26 mouse cellular contexts compared by ENCODE assay signal in the genomic region with DNA sequence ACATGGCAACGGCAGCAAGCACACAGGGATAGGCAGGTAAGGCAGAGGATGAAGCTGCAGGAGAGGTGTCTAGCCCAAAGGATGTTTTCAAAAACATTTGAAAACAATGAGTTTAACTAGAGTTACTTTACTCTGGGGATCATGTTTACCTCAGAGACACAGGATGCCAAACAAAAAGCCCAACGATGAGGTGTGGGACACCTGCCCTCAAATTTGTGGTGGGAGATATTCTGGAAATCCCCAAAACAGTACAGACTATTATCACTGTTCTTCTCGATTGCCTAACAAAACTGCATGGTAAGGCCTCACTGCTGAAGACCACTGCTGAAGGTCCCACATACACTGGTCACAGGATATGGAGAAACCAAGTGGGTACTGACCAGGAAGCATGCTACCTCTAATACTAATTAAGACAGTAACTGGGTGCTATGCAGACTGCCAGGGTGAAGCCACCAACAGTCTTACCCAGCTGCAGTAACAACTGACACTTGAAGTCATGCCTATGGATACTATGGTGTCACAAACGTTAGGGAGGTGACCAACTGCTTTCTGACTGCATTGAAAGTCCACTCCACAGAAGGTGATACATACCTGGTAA.
DNase-seq lines count a peak whose midpoint lies in the region; ATAC-seq and TF ChIP-seq lines count a peak whose summit lies in the region.
"Had no signal": no experiment of that assay in that cellular context is flagged by ENCODE, and none has a peak within 500 bp of the region (broad histone marks: within the 10 kb centered on the region; RNA-seq: fewer than 3 reads in every experiment).

No protein-coding gene starts in this region.

- H3K4me1 ChIP-seq in CH12.LX (ENCODE audit: control insufficient read depth in 1 of 2, insufficient read depth in 2 of 2), result peaks cover 32 to 66% of the 10 kb centered on the region in 2 experiments
- H3K4me1 ChIP-seq in liver, postnatal 0 days (ENCODE audit: insufficient read depth), result no peaks in the 10 kb centered on the region
- H3K4me1 ChIP-seq: embryonic facial prominence, embryonic 12.5 days; embryonic facial prominence, embryonic 15.5 days; heart, embryonic 13.5 days had no signal

- intact Hi-C loops in gastrocnemius, adult 2 months (cut with DNase I), result no loop called here

- DNase-seq in gastrocnemius, adult 2 months, result peak; percentile 7
- DNase-seq in gastrocnemius, adult 18-20 months (ENCODE audit: low spot score), result no peak
- no peak for DNase-seq in CH12.LX (ENCODE audit: extremely low read depth)
- no peak for DNase-seq in right cerebral cortex, adult 18-20 months
- DNase-seq in liver, postnatal 0 days, result no peak
- DNase-seq: adrenal gland, postnatal 10 days; adrenal gland, postnatal 36 days; cerebellum, adult 18-20 months; cerebellum, adult 9-10 months; cerebellum, postnatal 14 days; forebrain, postnatal 0 days; gastrocnemius, postnatal 14 days; heart, adult 18-20 months; heart, postnatal 14 days; heart, postnatal 4 days; kidney, adult 18-20 months had no signal

- no peak for TF ChIP-seq RAD21 in CH12.LX (IDR thresholded peaks at IDR 0.05; ENCODE audit: low read depth, low read length)

- dilution Hi-C loops in CH12.LX (cut with MboI; ENCODE audit: extremely low pct_ligation_motif_present, extremely low pct_unique_long_range_greater_than_20kb, low sequenced_read_pairs), result no loop called here

- no peak for TF ChIP-seq CTCF in gastrocnemius, adult 2 months (IDR thresholded peaks at IDR 0.05)
- TF ChIP-seq CTCF in CH12.LX (conservative IDR thresholded peaks at IDR 0.05 in 1 of 2, IDR thresholded peaks at IDR 0.05 in 1 of 2; ENCODE audit: low read depth in 2 of 2, low read length in 2 of 2), result no peak
- no peak for TF ChIP-seq CTCF in liver, postnatal 0 days (IDR thresholded peaks at IDR 0.05; ENCODE audit: low read depth)

- H3K4me2 ChIP-seq in CH12.LX (ENCODE audit: insufficient read depth, low read depth, poor library complexity, severe bottlenecking), result peak overlapping the region; percentile 15
- H3K4me2 ChIP-seq in liver, postnatal 0 days (ENCODE audit: low read depth, low read length), result no peak overlapping the region
- H3K4me2 ChIP-seq: embryonic facial prominence, embryonic 12.5 days; embryonic facial prominence, embryonic 15.5 days; heart, embryonic 13.5 days; hindbrain, embryonic 14.5 days had no signal

- H3K27ac ChIP-seq in gastrocnemius, adult 2 months, result peak overlapping the region; percentile 28
- H3K27ac ChIP-seq in CH12.LX (ENCODE audit: insufficient read depth, low read depth), result no peak overlapping the region
- no peak overlapping the region for H3K27ac ChIP-seq in liver, postnatal 0 days (ENCODE audit: low read depth)
- H3K27ac ChIP-seq: embryonic facial prominence, embryonic 12.5 days; embryonic facial prominence, embryonic 15.5 days; heart, embryonic 13.5 days; hindbrain, embryonic 14.5 days had no signal

- TF ChIP-seq POLR2A in CH12.LX (IDR thresholded peaks at IDR 0.05; ENCODE audit: low read depth, low read length), result no peak

- H3K9ac ChIP-seq in CH12.LX (ENCODE audit: insufficient read depth, low read depth), result no peak overlapping the region
- no peak overlapping the region for H3K9ac ChIP-seq in liver, postnatal 0 days (replicated peaks)
- H3K9ac ChIP-seq: embryonic facial prominence, embryonic 12.5 days; embryonic facial prominence, embryonic 15.5 days; forebrain, postnatal 0 days; heart, embryonic 13.5 days; hindbrain, embryonic 14.5 days had no signal

- no peak overlapping the region for H3K4me3 ChIP-seq in gastrocnemius, adult 2 months
- H3K4me3 ChIP-seq in CH12.LX (replicated peaks in 1 of 3; ENCODE audit: low read depth in 2 of 3, low read length in 2 of 3, poor library complexity in 1 of 3), result peak overlapping the region in 1 of 3 experiments; percentile 23
- no peak overlapping the region for H3K4me3 ChIP-seq in liver, postnatal 0 days (ENCODE audit: low read depth, low read length)
- H3K4me3 ChIP-seq: embryonic facial prominence, embryonic 12.5 days; embryonic facial prominence, embryonic 15.5 days; heart, embryonic 13.5 days had no signal

- ATAC-seq in granulocyte monocyte progenitor cell, adult 5-6 weeks (replicated peaks; ENCODE audit: poor library complexity, severe bottlenecking), result peak; percentile 60
- ATAC-seq in megakaryocyte progenitor cell, adult 5-6 weeks (replicated peaks; ENCODE audit: poor library complexity), result 0 out of 2 replicates have a peak, but pooled peaks have one; percentile 34
- ATAC-seq in monocyte, adult 5-6 weeks (replicated peaks; ENCODE audit: insufficient number of reproducible peaks, low FRiP score, low TSS enrichment, poor library complexity, severe bottlenecking), result no peak
- ATAC-seq in liver, postnatal 0 days, result no peak
- ATAC-seq: forebrain, embryonic 14.5 days; forebrain, postnatal 0 days; intestine, embryonic 16.5 days had no signal

- whole genome bisulfite sequencing in liver, postnatal 0 days (ENCODE audit: insufficient replicate concordance), result 77% methylated on average over 4 of the region's 4 CpGs

- H3K79me2 ChIP-seq in CH12.LX (replicated peaks; ENCODE audit: control insufficient read depth, extremely low read depth, insufficient read depth, poor library complexity, severe bottlenecking), result peaks cover 17% of the 10 kb centered on the region

- H3K36me3 ChIP-seq in CH12.LX (replicated peaks in 1 of 2; ENCODE audit: control insufficient read depth in 1 of 2, insufficient read depth in 1 of 2, low read length in 1 of 2), result peaks cover 6 to 53% of the 10 kb centered on the region in 2 experiments
- H3K36me3 ChIP-seq in liver, postnatal 0 days (replicated peaks; ENCODE audit: insufficient read depth, low read length), result no peaks in the 10 kb centered on the region
- H3K36me3 ChIP-seq: embryonic facial prominence, embryonic 12.5 days; embryonic facial prominence, embryonic 15.5 days; G1E; heart, embryonic 13.5 days had no signal

- in situ Hi-C loops in CH12.LX (cut with MboI; ENCODE audit: low pct_ligation_motif_present, low pct_unique_long_range_greater_than_20kb, low sequenced_read_pairs), result loop anchor here (25.0 kb wide), 1 partner anchor 186 kb away; a partner anchor contains a TSS

- no peaks in the 10 kb centered on the region for H3K27me3 ChIP-seq in CH12.LX (replicated peaks)
- no peaks in the 10 kb centered on the region for H3K27me3 ChIP-seq in liver, postnatal 0 days (ENCODE audit: insufficient read depth, low read length)
- H3K27me3 ChIP-seq: embryonic facial prominence, embryonic 12.5 days; embryonic facial prominence, embryonic 15.5 days; heart, embryonic 13.5 days had no signal

- no peak for TF ChIP-seq EP300 in CH12.LX (IDR thresholded peaks at IDR 0.05; ENCODE audit: low read length)
- TF ChIP-seq EP300 in liver, postnatal 0 days (IDR thresholded peaks at IDR 0.05; ENCODE audit: low read depth), result no peak

- no peaks in the 10 kb centered on the region for H3K9me3 ChIP-seq in CH12.LX (replicated peaks; ENCODE audit: low read length)
- no peaks in the 10 kb centered on the region for H3K9me3 ChIP-seq in liver, postnatal 0 days (ENCODE audit: low read length)
- H3K9me3 ChIP-seq: embryonic facial prominence, embryonic 12.5 days; embryonic facial prominence, embryonic 15.5 days; G1E; heart, embryonic 13.5 days had no signal

TF ChIP-seq in CH12.LX, 34 proteins besides CTCF, POLR2A, EP300 and RAD21:
- no peak for TF ChIP-seq MXI1 (IDR thresholded peaks at IDR 0.05; ENCODE audit: low read depth, low read length)
- no peak for TF ChIP-seq TCF12 (IDR thresholded peaks at IDR 0.05; ENCODE audit: low read depth, low read length)
- no peak for TF ChIP-seq NELFE (IDR thresholded peaks at IDR 0.05; ENCODE audit: low read depth, low read length)
- no peak for TF ChIP-seq POLR2AphosphoS2 (IDR thresholded peaks at IDR 0.05; ENCODE audit: low read depth, low read length)
- TF ChIP-seq MAX (IDR thresholded peaks at IDR 0.05; ENCODE audit: low read length), result no peak
- TF ChIP-seq NRF1 (IDR thresholded peaks at IDR 0.05; ENCODE audit: low read depth, low read length), result no peak
- no peak for TF ChIP-seq ZC3H11A (IDR thresholded peaks at IDR 0.05; ENCODE audit: low read depth, low read length)
- TF ChIP-seq E2F4 (IDR thresholded peaks at IDR 0.05; ENCODE audit: insufficient replicate concordance, low read depth, low read length), result no peak
- no peak for TF ChIP-seq SMC3 (IDR thresholded peaks at IDR 0.05; ENCODE audit: low read depth, low read length)
- no peak for TF ChIP-seq ZNF384 (IDR thresholded peaks at IDR 0.05; ENCODE audit: low read depth, low read length)
- TF ChIP-seq IRF4 (IDR thresholded peaks at IDR 0.05; ENCODE audit: low read depth, low read length), result no peak
- TF ChIP-seq ELF1 (IDR thresholded peaks at IDR 0.05; ENCODE audit: low read depth, low read length), result no peak
- TF ChIP-seq GABPA (IDR thresholded peaks at IDR 0.05; ENCODE audit: insufficient replicate concordance, low read depth, low read length), result no peak
- TF ChIP-seq MAZ (IDR thresholded peaks at IDR 0.05; ENCODE audit: low read depth, low read length), result no peak

Comparison
In these comparisons a context has a peak if more than half of its experiments do, and no peak if none do; other contexts are left out.
1. ATAC-seq: peak in granulocyte monocyte progenitor cell, adult 5-6 weeks (single experiment) and megakaryocyte progenitor cell, adult 5-6 weeks (single experiment); none in monocyte, adult 5-6 weeks (single experiment) and liver, postnatal 0 days (single experiment).